Mouse (Mus musculus) brain, embryonic 14.5 days (tissue): ENCODE measurements around the gene Aipl1.

Experiments used
- CTCF ChIP-seq: fragments of 200-500 bp; IDR thresholded peaks from 2 replicates; pipeline ENCODE4 v1.5.1; 2012; ENCODE audit warnings: inconsistent platforms, mild to moderate bottlenecking, moderate library complexity, borderline replicate concordance; ENCODE audit not compliant: insufficient read depth, insufficient read length; ENCODE audit errors: extremely low read depth
- POLR2A ChIP-seq: fragments of 200-500 bp; IDR thresholded peaks from 2 replicates; pipeline ENCODE4 v1.6.1; 2012; ENCODE audit warnings: mild to moderate bottlenecking, inconsistent platforms, borderline replicate concordance; ENCODE audit not compliant: poor library complexity, insufficient read depth, insufficient read length, severe bottlenecking; ENCODE audit errors: extremely low read depth

GRCm38 (mm10) chr11:72082601-72083000 lies 45.3 kb upstream of the Aipl1 start:
- TF ChIP-seq CTCF (no peak), POLR2A (no peak)
